Mouse (Mus musculus): ENCODE data around the gene Mapk1.

Gene Mapk1

GRCm38 (mm10) chr16:17086669-17087193 is 103.5 kb downstream of the Mapk1 start:
- no peak for DNase-seq

GRCm38 (mm10) chr16:17088346-17088745 is 105.2 kb downstream of the Mapk1 start:
- DNase-seq = no peak

DNA sequence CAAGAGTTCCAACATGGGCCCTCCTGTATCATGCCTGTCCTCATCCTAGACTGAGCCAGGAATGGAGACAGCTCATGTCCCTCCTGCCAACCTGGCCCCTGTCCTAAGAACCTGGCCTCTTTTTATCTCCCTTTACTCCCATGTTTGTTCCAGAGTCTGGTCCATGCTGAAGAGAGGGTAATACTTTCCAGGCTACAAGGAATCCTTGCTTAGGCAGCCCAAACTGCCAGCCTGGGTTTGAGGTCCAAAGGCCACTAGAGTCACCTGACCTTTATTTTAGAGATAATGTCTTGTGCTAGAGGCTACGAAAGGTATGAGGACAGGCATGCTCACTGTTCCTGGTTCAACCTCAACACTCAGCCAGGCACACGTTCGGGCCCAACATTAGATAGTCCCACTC is 113.8 kb downstream of the Mapk1 start:
- no peak for DNase-seq

All from lung, postnatal 14 days (tissue).